Mouse (Mus musculus) midbrain, embryonic 16.5 days (tissue): Measurements from ENCODE around the gene Tbc1d22a. TPM values are rescaled to one million over a fixed set of nuclear protein-coding genes. Genes with fewer than 3 reads are reported as not detected.

Source experiments
- ATAC-seq: fragments of 200-750 bp; cut with Nextera tagmentation; 2 replicates; pipeline ENCODE4 v1.8.0; 2017; ENCODE audit warnings: moderate TSS enrichment
- H3K27ac ChIP-seq: fragments of 300-500 bp; sonication (generic); 2 replicates; pipeline ENCODE4 v1.5.1; 2014; ENCODE audit warnings: mild to moderate bottlenecking, low read length, mixed read lengths
- H3K27me3 ChIP-seq: fragments of 300-500 bp; sonication (generic); 2 replicates; pipeline ENCODE4 v1.6.1; 2014; ENCODE audit warnings: low read depth, low read length, mixed read lengths; ENCODE audit not compliant: control insufficient read depth, insufficient read depth
- H3K36me3 ChIP-seq: fragments of 300-500 bp; sonication (generic); 2 replicates; pipeline ENCODE4 v1.6.1; 2014; ENCODE audit warnings: mild to moderate bottlenecking, low read length, moderate library complexity, mixed read lengths; ENCODE audit not compliant: control insufficient read depth, insufficient read depth
- H3K4me1 ChIP-seq: fragments of 300-500 bp; sonication (generic); 2 replicates; pipeline ENCODE4 v1.6.1; 2014; ENCODE audit warnings: mild to moderate bottlenecking, low read length, mixed read lengths; ENCODE audit not compliant: control insufficient read depth, insufficient read depth
- H3K4me2 ChIP-seq: fragments of 300-500 bp; sonication (generic); 2 replicates; pipeline ENCODE4 v1.6.1; 2014; ENCODE audit warnings: mild to moderate bottlenecking, low read length, mixed read lengths
- H3K4me3 ChIP-seq: fragments of 300-500 bp; sonication (generic); 2 replicates; pipeline ENCODE4 v1.5.1; 2014; ENCODE audit warnings: low read depth, mild to moderate bottlenecking, low read length, moderate library complexity, mixed read lengths
- H3K9ac ChIP-seq: fragments of 300-500 bp; sonication (generic); 2 replicates; pipeline ENCODE4 v1.6.1; 2014; ENCODE audit warnings: low read depth, low read length, mixed read lengths
- H3K9me3 ChIP-seq: fragments of 300-500 bp; sonication (generic); replicated peaks from 2 replicates; pipeline ENCODE4 v1.6.1; 2014; ENCODE audit warnings: mild to moderate bottlenecking, low read length, mixed read lengths; ENCODE audit not compliant: control insufficient read depth, poor library complexity, severe bottlenecking
- WGBS: fragments of 180-500 bp; shearing (Covaris S2); extraction: QIAGEN DNeasy Blood & Tissue Kit; methylation state at CpG from one replicate; pipeline ENCODE4 v1.1.7; 2014; 5-methylcytosine and 5-hydroxymethylcytosine counted together
- polyA plus RNA-seq: library from polyadenylated mRNA; unstranded; fragments of >200 nt; fragmentation: Nextera tagmentation; extraction: Ambion mirVana; gene quantifications from 2 replicates; pipeline ENCODE4 v1.2.1, GENCODE M21; 2015

The Tbc1d22a gene
- polyA plus RNA-seq, 1 experiment from 2014 or later, result 12.8 TPM

DNA sequence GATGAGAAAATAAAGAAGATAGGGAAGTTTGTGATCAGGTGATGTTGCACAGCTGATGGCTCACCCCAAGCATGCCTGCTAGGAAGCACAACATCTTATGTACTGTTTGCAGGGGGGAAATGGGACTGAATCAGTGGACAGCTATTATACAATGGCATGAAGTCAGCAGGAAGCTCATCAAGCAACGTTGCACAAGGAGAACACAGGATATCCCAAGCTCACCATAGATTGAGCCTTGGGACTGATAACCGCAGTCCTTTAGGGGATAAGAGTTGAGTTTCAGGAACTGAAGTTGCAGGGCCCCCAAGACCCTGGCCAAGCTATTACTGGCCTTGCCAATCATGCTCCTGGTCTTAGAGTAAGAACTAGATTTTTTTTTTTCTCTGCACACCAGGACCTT is 141.6 kb downstream of the Tbc1d22a start:
- no peaks in the 10 kb centered on the region for H3K36me3 ChIP-seq
- 86% methylated on average over 2 of the region's 2 CpGs for WGBS
- no peak overlapping the region for H3K27ac ChIP-seq
- no peak for ATAC-seq
- no peaks in the 10 kb centered on the region for H3K4me1 ChIP-seq
- no peaks in the 10 kb centered on the region for H3K9me3 ChIP-seq
- H3K27me3 ChIP-seq, result no peaks in the 10 kb centered on the region
- H3K4me3 ChIP-seq, result no peak overlapping the region
- no peak overlapping the region for H3K9ac ChIP-seq
- H3K4me2 ChIP-seq, result no peak overlapping the region

DNA sequence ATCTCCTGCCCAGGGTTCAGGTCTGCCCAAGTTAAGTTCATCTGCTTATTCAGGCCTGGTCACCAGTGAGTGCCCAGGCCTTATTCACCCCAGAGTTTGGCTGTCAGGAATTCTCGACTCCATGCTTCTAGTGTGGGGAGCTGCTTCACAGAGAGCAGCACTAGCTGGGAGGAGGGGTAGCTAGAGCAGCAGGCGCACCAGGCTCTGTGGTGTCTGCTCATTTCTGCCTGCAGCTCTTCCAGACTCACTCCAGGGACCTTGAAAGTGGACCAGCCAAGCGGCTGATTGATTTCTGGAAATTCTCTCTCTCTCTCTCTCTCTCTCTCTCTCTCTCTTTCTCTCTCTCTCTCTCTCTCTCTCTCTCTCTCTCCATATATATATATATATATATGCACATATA is 146.1 kb downstream of the Tbc1d22a start:
- Histone ChIP-seq H3K9me3 (no peaks in the 10 kb centered on the region), H3K4me3 (no peak overlapping the region), H3K9ac (no peak overlapping the region), H3K4me2 (no peak overlapping the region), H3K4me1 (peaks cover 8% of the 10 kb centered on the region; the same call in 1 of the 2 replicates), H3K27ac (no peak overlapping the region), H3K27me3 (no peaks in the 10 kb centered on the region), H3K36me3 (no peaks in the 10 kb centered on the region)
- no peak for ATAC-seq
- 40% methylated on average over 3 of the region's 3 CpGs for WGBS

DNA sequence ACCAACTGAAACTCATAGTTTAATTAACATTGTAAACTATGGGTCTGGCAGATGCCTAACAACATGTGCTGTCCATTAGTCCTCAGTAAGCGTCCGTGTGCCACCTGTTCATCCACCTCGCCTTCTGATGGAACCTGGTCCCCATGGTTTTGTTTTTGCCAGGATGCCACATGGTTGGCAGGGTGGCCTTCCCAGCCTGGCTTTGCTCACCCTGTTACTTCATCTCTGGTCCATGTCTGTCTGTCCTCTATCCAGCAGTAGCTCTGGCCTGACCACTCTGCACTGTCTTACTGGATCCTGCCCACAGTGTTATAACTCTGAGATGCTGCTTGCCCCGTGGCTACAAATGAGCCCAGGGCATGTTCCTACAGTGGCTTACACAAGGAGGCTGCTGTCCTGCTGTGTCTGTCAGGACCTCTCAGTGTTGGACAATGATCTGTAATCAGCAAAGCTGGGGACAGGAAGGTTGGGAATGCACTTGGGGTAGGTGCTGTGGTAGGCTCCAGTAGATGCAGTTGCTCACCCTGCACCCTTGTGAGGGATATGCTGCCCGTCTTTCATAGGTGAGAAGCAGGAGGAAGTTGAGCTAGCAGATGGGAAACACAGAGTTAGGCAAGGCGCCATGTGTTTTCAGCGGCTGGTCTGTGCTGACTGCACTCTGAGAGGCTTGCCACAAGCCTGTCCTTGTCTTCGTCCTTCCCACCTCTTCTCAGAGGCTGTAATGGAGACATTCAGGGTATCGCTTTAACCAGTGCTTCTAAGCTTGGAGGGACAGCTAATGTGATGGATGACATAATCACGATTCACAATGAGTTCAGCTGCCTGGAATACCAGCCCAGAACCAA is 148.3 kb downstream of the Tbc1d22a start:
- Histone ChIP-seq H3K36me3 (no peaks in the 10 kb centered on the region), H3K27me3 (no peaks in the 10 kb centered on the region), H3K4me3 (no peak overlapping the region), H3K27ac (no peak overlapping the region), H3K4me2 (no peak overlapping the region), H3K9me3 (no peaks in the 10 kb centered on the region), H3K9ac (no peak overlapping the region), H3K4me1 (peaks cover 16% of the 10 kb centered on the region)
- no peak for ATAC-seq
- WGBS, result 72% methylated on average over 10 of the region's 10 CpGs

DNA sequence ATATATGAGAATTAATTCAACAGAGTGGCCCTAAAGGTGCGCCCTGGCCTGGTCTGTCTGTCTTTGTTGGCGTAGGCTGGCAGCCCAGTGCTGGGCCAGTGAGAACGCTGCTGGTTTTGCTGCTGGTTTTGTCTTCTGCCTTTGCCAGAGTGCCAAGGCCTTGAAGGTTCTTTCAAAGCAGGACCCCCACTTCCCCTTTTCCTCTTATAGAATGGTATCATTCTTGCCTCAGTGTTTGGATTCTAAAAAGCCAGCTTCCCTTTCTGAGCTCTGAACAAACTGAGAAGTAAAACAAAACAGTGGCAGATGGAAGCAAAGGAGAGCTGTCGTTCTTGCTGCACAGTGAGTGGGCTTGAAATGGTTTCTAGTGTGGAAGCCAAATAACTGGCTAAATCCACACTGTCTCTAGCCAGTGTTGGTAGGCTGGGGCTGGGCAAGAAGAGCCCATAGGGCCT is 149.6 kb downstream of the Tbc1d22a start:
- Histone ChIP-seq H3K9ac (no peak overlapping the region), H3K27ac (peak overlapping the region; percentile 36; the same call in 1 of the 2 replicates), H3K4me2 (no peak overlapping the region), H3K36me3 (no peaks in the 10 kb centered on the region), H3K4me1 (peaks cover 27% of the 10 kb centered on the region), H3K9me3 (no peaks in the 10 kb centered on the region), H3K4me3 (no peak overlapping the region), H3K27me3 (no peaks in the 10 kb centered on the region)
- 52% methylated on average over 4 of the region's 4 CpGs for WGBS
- ATAC-seq, result no peak

DNA sequence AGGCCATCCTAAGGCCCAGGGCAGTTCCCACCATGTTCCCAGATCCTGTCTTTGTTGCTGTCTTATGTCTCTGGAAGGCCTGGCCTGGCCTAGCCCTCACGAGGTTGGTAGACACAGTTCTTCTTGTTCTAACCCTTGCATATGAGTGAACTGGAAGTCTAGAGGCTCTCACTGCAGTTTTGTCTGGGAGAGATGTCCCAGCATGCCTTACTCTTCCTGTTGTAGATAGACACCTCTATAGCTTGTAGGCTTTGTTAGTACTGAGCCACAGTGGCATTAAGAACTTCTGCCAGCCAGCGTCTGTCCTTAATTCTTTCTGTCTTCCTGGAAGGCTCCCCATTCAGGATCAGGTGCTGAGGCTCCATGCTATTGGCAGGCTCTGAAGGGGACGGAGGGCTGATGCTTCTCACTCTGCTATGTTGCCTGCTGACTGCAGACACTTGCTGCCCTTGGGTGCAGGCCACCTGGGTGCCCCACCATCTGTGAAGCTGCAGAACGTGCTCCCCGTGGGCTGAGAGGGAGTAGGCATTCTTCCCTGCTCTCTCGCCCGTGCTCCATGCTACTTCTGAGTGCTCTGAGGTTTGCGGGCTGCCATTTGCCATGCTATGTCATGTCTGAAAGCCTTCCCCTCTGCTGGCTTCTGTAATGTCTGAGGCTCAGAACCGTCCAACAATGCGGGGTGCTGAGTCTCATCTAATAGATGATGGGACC is 150.8 kb downstream of the Tbc1d22a start:
- Histone ChIP-seq H3K4me2 (no peak overlapping the region), H3K9me3 (no peaks in the 10 kb centered on the region), H3K4me3 (no peak overlapping the region), H3K9ac (no peak overlapping the region), H3K27me3 (no peaks in the 10 kb centered on the region), H3K36me3 (no peaks in the 10 kb centered on the region), H3K4me1 (peaks cover 27% of the 10 kb centered on the region), H3K27ac (no peak overlapping the region)
- WGBS, result 89% methylated on average over 10 of the region's 10 CpGs
- ATAC-seq, result no peak

DNA sequence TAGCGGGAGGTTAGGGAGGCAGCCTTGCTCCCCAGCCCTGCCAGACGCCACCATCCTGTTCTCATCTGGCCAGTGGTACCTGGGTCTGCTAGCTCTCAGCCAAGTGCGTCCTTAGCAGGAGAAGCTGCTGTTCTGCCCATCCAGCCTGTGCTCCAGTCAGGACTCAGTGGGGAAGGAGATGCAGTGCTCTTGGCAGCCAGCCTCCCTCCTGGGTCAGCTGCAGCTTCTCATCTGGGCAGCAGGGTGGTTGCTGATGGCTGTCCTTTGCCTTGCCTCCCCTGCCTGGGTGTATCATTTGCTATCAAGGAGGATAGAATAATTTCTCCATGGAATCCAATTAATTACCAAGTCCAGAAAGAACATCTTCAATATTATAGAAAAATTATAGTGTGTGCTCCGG is 152.5 kb downstream of the Tbc1d22a start:
- peaks cover 27% of the 10 kb centered on the region for H3K4me1 ChIP-seq
- 0 out of 2 replicates have a peak overlapping the region, but pooled peaks have one; percentile 8 for H3K9ac ChIP-seq

DNA sequence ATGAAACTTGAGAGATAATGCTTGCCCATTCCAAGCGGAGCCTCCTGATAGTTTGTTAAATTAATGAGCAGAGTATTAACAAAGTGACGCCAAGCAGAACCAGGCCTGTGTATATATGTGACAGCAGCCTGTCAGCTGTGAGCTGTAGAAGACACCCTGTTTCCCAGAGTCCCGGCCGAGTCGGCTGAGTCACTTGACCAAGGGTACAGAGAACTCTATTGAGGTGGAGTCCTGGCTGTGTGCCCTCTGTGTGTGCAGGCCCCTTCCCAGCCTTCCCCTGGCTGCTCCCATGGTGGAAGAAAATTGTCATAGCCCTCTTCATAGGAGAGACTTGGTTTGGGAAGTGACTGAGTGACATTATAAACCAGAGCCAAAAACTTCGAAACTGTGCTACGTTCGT is 153.0 kb downstream of the Tbc1d22a start:
- ATAC-seq, result no peak
- WGBS, result 60% methylated on average over 8 of the region's 8 CpGs
- no peak overlapping the region for H3K4me2 ChIP-seq
- H3K27ac ChIP-seq, result no peak overlapping the region
- no peaks in the 10 kb centered on the region for H3K36me3 ChIP-seq
- H3K9ac ChIP-seq, result no peak overlapping the region
- no peak overlapping the region for H3K4me3 ChIP-seq
- peaks cover 27% of the 10 kb centered on the region for H3K4me1 ChIP-seq
- no peaks in the 10 kb centered on the region for H3K9me3 ChIP-seq
- no peaks in the 10 kb centered on the region for H3K27me3 ChIP-seq

More for the DNA sequence above, 152.5 kb downstream of the Tbc1d22a start:
- H3K4me3 ChIP-seq, result no peak overlapping the region
- ATAC-seq, result no peak
- no peaks in the 10 kb centered on the region for H3K9me3 ChIP-seq
- H3K27ac ChIP-seq, result peak overlapping the region; percentile 41
- no peaks in the 10 kb centered on the region for H3K27me3 ChIP-seq
- no peaks in the 10 kb centered on the region for H3K36me3 ChIP-seq
- 71% methylated on average over 4 of the region's 4 CpGs for WGBS
- no peak overlapping the region for H3K4me2 ChIP-seq

DNA sequence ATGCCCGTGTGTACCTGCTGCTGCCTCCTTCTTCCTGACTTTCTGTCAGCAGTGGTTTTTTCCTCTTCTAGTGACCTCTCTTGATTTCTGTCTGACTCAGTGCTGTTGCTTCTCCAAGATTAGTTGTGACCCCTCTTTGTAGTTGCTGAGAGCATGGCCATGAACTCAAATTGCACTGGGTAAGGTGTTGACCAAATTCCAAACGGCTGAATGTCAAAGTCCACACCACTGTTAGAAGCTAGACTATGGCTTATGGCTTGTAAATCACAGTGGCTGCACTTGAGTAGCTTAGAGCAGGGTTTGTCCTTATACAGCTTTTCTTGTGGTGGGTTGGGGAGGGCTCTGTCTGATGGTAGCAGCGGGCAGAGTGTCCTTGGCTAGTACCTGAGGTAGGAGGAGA is 156.6 kb downstream of the Tbc1d22a start:
- Histone ChIP-seq H3K27ac (no peak overlapping the region), H3K4me2 (no peak overlapping the region), H3K9ac (no peak overlapping the region), H3K4me3 (no peak overlapping the region), H3K4me1 (peaks cover 19% of the 10 kb centered on the region), H3K36me3 (no peaks in the 10 kb centered on the region), H3K9me3 (no peaks in the 10 kb centered on the region), H3K27me3 (no peaks in the 10 kb centered on the region)
- ATAC-seq, result no peak
- WGBS, result 89% methylated on average over 3 of the region's 3 CpGs

DNA sequence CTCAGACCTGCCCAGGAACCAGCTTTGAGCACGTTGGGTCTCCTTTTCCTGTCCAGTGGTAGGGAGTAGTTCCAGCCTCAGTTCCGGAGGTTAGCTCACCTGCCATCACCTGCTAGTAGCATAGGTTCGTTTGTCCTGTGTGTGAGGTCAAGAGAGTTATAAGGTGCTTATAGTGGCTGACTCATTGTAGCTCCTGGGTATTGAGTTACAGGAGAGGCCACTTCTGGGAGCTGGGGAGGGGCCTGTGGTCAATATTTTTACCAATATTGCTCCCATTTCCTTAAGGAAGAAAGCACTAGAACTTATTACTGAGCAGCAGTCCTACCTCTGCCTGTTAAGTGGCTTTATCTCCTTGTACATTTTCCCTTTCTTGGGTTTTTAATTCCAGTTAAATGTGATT is 161.0 kb downstream of the Tbc1d22a start:
- H3K9me3 ChIP-seq, result no peaks in the 10 kb centered on the region
- 80% methylated on average over 3 of the region's 3 CpGs for WGBS
- no peak for ATAC-seq

More for the DNA sequence above, 161.0 kb downstream of the Tbc1d22a start:
- Histone ChIP-seq H3K4me2 (no peak overlapping the region), H3K4me3 (no peak overlapping the region), H3K27ac (no peak overlapping the region), H3K9ac (no peak overlapping the region), H3K27me3 (no peaks in the 10 kb centered on the region), H3K36me3 (no peaks in the 10 kb centered on the region), H3K4me1 (no peaks in the 10 kb centered on the region)
